Mouse (Mus musculus) frontal cortex, adult 2 months (tissue): ENCODE measurements around the gene Tmem38b. TPM values are rescaled to one million over a fixed set of nuclear protein-coding genes. Genes with fewer than 3 reads are reported as not detected.
A peak's percentile ranks its signal among the peaks of the same experiment; 100 is the strongest.
"Not testable (repeated sequence)": the region's sequence is repeated elsewhere in the genome, so short reads cannot be mapped to it uniquely, and the experiment has no call there.

ENCODE experiments used
- DNase-seq, 2 experiments: peaks; one replicate each; pipeline ENCODE4 v3.0.0; 2022; ENCODE audit warnings: low spot score in 1 of 2; ENCODE audit errors: extremely low spot score in 1 of 2
- polyA plus RNA-seq: library from polyadenylated mRNA; depleted of rRNA; stranded (reverse); fragments of >200 nt; gene quantifications from 2 replicates; pipeline ENCODE4 v1.2.3, GENCODE M21; 2012; rRNA removed

Gene Tmem38b
- 7.0 and 8.6 TPM in 2 replicates for polyA plus RNA-seq

DNA sequence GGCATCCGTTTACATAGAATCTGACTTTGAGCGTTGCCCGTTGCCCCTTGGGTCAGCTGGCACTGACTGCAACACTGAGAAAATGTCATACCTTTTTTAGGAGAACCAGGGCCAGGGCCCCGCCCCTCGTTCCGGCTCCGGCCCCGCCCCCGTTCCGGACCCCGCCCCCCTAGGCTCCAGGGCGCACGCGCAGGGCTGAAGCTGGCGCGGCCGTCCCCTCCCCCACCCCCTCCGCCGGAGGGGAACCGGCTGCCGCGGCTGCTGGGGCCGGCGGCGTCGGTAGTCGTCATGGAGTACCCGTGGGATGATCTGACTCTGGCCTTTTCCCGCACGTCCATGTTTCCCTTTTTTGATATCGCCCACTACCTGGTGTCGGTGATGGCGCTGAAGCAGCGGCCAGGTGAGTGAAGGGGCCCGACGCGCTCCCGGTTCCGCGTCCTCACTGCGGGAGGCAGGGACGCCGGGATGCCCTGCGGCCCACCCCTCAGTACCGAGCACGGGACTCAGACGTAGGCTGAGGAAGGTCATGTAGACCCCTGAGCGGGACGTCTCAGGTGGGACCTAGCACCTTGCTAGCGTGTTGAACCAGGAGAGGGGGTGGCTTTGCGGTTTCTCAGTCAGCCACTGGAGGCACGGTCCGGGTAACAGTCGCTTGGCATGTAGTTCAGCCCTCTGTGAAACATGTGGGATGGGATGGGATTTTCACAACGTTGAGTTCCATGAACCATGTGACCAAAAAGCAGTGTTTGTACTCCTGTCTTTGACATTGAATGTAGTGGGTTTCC lies at the start of gene Tmem38b:
Tmem38b (plus strand) TSS at position 225 of the 785 bp plus-strand sequence.
- DNase-seq: peak in 1 of 2 experiments; percentile 68

DNA sequence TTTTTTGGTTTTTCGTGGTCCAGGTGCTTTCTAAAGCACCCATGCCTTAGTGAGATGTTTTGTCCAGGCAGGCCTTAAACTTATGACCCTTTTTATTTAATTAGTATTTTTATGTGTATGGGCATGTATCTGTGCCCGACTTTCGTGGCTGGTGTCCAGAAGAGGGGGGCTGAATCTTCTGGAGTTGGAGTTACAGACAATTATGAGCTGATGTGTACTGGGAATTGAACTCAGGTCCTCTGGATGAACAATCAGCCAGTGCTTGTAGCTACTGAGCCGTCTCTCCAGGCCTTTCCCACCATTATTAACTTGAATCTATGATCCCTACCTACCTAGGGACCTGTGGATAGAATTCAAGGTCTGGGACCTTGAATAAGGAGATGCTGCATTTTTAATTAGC lies 44.4 kb upstream of the Tmem38b start:
- no peak for DNase-seq

DNA sequence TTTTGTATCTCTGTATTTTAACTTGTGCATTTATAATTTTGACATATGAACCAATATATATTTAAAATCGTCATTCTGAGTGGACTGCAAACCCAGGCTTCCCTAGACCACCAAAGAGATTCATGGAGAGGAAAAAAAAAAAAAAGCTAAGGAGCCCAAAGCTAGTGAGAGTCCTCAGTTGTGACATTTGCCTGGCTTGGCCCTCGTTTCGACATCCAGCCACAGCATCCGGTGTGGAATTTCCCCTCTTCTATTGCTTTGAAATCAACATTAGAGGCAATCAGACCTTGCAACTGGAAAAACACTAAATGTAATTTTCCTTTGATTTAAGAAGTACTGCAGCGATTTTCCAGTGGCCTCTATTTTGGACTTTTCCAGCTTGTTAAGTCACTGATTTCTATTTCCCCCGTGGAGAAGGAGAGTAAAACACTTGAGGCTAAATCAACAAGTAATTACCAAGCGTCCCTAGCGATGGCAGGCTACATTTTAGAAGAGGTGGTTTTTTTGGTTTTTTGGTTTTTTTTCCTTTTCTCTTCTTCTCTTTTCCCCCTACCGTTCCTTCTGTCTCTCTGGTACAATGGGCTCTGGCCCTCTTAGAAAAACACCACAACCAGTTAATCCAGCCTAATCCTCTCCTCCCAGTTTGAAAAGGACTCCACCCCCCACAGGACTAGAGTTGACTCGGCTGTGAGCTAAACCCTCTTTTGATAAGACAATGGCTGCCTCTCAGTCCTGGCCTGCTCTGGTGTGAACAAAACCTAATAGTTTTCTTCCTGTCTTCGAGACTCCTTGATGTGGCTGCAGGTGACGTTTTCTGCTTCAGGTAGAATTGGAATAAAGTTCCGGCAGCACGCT lies 43.4 kb upstream of the Tmem38b start:
- no peak for DNase-seq

DNA sequence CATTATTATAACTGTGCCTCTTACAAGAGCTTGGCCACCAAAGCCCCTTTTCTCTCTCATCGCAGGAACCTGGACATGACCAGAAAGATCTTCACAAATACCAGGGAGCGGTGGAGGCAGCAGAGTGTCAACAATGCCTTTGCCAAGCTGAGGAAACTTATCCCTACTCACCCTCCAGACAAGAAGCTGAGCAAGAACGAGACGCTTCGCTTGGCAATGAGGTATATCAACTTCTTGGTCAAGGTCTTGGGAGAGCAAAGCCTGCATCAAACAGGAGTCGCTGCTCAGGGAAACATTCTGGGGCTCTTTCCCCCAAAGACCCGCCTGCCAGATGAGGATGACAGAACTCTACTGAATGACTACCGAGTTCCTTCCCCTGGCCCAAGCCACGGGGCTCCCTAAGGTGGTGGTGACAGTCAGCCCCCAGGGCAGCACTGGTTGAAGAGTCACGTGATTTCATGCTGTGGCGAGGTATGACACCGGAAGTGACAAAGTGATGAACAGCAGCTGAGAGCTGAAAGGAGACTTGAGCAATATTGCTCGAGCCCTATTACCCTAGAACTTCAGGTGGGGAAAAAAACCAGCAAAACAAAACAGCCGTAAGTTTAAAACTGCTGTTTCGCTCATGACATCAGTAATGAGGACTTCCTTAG lies 40.0 kb upstream of the Tmem38b start:
- no peak for DNase-seq

DNA sequence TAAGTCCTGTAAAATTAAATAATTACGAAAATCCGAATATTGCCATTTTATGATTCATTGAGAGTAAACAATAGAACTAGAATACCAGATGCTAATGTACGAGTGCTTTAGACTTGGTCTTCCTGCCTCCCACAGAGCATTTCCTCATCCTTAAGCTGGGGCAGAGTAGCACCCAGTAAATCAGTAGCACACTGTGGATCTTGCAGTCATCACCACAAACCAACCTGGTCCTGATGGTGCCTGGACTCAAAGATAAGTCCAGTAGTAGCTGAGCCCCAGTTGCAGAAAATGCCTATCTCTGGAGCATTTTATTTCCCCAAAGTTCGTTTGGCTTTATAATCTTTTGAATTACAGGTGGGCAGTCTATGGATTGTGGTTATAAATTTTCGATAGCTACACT lies 39.0 kb upstream of the Tmem38b start:
- DNase-seq: no peak

DNA sequence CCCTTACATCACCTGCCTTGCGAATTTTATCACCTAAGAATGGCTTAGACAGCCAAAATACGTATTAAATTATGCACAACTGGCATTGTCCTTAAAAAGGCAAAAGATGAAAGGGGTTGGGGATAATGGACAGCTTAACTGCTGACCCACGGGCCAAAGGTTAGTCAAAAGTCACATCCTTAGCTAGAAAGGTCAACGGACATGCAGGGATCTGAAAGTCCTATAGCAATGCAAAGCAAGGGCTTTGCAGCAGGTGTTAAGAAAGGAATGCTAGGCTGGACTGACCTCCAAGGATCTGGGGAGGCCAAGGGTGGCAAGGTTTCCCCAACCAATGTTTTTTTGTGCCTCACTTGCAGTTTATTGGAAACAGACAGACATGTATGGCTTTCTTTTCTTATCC lies 36.5 kb upstream of the Tmem38b start:
- DNase-seq: no peak

DNA sequence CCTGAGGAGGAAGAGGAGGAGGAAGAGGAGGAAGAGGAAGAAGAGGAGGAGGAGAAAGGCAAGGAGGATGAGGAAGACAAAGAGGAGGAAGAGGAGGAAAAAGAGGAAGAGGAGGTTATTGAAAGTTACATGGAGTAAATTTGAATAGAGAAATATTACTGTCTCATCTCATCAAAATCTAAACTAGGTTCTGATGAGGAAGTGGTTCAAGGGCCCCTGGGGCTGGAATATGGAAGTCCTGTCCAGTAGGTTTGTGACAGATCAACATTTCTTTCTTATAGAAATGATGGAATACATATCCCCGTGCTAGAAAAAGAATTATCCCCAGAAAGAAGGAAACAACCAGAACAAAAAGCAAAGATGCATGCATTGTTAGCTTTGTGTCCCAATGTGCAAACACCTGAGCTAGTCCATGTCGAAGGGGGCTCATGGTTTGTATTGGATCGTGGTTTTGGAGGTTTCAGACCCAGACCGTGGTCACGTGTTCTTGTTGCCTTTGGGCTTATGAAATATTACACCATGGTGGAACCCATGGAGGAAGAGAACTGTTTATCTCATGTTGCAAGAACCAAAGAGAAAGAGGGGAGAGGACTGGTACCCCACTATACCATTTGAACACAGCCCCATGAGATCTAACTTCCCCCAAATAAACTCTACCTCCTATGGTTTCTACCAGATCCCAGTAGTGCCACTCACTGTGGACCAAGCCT lies 31.4 kb upstream of the Tmem38b start:
- no peak for DNase-seq

DNA sequence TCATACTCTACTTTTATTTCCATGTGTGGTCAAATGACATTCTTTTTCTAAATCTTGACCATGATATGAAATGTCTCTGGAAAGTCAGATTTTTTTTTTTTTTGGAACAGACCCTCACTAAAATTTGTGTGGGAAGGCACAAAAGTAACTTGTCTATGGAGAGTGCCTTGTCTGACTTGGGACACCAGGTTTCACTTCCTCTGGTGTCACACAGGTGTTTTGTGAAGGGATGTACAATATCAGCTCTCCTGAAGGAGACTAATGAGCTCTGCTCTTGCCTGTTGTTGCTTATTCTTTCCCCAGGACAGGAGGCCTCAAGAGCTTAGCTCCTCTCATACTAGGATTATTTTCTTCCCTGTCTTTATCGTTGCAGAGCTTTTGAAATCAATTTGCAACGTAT lies 30.8 kb upstream of the Tmem38b start:
- no peak for DNase-seq

DNA sequence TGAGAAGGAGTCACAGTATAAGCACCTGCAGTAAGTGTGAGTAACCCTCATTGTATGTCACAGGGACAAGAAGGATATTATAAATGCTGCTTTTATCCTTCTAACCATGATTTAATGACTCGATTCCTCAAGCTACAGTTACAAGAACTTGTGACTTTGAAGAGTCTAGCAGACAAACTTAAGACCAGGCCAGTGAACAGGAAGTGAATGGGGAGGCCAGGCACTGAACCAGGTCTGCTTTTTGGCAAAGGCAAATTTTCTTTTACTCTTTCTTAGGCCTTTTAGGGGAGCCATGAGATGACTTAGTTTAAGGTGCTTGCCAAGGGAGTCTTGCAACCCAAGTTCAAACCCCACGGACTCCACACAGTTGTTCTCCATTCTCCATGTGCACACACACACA lies 30.1 kb upstream of the Tmem38b start:
- no peak for DNase-seq

DNA sequence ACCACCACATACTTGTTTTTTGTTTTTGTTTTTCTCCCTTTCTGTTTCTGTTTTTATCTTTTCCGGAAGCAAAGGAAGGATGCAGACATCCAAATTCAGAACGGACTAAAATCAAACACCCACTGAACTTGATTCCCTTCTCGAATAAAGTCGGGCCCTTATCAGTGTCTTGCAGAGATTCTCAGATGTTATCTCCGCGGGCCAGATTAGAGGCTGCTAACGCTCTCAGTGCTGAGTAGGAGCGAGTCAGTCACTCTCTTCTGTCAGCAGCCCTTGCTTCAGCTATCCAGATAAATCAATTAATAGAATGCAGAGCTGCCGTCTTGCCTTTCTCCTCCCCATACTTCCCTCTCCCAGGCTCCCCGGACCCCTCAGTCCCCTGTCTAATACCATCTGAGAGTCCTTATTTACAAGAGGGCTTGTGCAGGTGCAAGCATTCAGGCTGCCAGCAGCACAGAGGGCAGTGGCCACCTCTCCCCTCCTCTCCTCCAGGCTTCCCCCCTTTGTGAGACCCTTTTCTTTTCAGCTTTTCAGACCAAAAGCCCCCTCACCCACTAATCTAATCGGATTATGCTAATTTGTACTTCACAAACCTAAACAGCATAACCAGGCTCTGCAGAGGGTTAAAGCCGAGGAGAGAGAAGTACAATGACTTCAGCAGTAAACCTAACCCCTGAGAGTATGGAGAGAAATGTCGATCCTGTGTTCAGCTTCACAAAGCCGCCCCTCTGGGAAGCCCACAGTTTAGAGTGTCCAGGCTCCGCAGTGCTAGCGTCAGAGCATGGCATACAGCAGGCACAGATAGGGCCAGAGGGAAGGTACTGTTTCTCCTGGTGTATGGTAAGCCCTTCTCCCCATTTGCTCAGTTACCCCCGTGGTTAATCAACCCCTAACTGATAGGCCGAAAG lies 28.7 kb upstream of the Tmem38b start:
- no peak for DNase-seq

DNA sequence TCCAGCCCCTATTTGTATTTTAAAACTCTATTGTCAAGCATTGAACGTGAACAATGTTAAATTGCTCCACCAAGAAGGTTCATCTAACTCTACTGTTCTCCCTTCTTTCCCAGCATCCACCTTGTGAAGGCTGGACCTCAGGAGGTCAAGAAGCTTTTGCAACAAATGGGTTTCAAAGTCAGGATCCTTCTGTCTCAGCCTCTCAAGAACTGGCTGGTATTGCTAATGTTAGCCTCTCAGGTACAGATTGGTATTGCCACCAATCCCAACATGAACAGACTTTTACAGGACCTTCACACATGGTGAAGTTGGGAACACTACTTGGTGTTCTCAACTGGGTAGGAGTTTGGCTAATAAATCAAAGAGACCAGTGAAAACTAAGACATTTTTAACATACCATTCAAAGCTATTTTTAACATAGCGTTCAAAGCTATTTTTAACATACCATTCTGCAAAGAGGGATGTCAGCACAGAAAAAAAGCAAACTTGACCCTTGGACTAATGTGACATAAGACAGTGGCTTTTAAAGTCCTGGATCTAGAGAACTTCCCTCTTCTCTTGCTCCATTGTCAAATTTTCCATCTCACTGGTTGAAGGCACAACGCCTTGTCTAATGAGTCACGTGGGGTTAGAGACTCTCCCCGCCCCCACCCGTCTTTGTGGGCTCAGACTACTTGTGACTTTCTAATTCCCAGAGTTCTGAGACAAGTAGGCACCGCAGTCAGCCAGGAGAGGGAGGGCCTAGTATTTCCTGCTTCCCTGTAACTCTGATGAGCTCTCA lies 26.8 kb upstream of the Tmem38b start:
- no peak for DNase-seq

DNA sequence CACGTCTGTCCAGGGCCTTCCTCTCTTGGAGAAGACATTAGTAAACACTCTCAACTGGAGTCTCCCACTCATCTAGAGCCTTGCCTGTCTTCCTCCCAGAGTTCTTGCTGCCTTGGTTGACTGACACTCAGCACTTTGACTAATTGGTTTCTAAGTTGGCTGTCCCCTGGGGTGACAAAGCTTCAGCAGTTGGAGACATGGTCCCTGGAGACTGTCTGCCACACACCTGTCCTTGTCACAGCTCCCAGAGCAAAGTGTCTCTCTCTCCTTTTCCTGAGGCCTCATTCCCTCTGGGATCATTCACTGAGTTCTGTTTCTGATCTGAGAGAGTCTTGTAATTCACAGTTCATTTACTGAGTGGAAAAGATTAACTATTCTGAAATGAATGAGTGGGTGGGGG lies 26.1 kb upstream of the Tmem38b start:
- no peak for DNase-seq

DNA sequence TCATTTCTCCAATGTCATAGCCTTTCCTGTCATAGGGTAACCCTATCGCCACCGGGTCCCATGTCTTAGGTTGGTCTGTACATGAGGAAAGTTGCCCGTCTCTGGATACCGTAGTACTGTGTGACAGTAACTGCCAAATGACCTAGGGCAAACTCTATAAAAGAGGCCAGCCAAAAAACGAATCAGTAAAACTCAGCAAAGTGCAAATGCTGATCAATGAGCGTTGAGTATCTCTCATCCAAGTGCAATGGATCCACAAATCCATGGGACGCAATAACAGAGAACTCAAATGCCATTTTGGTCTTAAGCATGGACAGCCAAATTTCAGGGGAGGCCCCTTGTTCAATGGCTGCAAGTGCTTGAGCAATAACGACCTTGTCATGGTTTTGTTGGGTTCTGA lies 22.2 kb upstream of the Tmem38b start:
- DNase-seq: not testable (repeated sequence)

DNA sequence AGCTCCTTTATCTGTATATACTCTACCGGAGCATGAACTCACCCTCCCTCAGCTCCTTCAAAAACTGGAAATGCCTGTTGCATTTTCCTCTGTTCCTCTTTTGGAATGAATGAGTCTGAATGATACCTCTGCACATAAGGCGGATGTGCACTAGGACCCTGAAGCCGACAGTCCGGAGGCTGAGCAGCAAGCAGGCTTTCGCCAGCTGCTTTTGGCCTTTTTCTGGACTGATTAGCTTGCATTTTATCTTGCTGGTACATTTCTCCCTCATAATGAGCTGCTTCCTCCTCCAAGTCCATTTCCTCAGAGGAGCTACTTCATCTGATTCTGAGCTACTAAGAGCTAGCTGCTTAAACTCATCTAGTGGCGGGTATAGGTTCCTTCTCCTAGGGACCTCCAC lies 19.4 kb upstream of the Tmem38b start:
- not testable (repeated sequence) for DNase-seq

DNA sequence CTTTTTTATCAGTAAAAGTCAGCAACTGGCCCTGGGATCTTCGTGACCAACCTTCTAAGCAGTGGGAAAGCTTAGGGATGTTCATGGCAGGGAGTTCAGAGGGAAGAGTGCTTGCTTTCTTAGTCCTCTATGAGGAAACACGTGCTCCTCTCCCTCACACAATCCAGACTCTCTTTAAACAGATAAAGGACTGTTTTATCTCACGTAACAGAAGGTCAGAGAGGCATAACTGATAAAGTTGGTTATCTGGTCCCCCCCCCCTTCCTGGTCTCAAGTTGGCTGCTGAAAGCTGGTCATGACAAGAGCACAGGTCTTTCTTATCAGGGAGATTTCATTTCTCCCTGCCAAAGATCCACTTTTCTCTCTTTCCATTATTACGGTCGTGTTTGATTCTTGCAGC lies 7.5 kb upstream of the Tmem38b start:
- DNase-seq: no peak

DNA sequence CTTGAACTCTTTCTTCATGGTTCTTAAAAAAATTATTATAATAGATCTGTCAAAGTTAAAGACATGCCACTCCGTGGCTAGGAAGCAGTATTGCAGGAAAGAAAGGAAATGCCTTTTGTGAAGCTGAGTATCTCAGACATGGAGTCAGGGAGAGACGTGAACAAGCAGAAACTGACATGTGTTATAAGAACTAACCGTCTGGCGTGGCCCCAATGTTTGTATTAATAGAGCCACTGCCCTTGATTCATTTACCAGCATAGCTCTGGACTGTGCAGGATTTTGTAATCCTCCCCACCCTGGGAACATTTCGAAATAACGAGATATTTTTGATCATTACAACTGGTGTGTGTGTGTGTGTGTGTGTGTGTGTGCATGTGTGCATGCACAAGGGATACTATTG lies 2.1 kb upstream of the Tmem38b start:
- no peak for DNase-seq

DNA sequence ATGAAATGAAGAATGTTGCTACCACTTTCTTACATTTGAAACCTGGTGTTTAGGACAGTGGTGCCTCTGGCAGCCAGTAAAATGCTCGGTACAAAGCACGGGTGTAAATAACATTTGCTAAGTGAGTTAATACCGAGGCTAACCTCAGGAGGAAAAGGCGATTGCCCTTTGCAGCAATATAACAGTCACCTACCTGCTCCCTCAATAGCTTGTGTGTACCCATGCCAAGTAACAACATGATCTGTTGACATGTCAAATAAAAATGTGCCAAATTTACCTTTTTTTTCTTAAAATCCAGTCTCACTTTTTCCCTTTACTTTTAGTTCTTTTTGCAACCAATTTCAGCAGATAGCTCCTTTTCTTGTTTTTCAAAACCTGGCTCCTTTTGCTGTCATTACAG lies 1.0 kb upstream of the Tmem38b start:
- no peak for DNase-seq

DNA sequence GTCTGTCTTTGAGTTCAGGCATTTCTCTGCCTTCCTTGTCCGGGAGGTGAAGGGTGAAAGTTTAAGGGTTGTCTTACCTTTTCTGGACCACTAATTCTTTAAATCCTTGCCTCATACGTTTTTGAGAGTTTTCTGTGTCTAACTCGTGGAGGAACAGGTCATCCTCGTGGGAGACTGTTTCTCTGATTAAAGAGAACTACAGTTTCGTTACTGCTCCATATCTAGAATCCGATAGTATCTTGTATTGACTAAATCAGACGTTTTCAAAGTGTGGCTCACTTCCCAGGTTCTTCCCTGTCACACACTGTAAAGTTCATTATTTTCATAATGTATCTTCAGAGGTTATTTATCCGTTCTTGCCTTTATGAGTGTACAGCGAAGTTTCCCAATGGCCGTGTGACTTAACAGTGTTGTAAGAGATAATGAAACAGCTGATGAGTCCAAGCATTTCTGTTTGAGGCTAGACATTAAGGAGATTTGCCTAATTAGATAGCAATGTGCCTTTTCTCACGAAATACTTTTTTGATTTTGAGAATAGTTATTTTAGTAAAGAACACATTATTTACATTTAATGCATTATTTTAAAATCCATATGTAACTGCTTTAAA lies 900 bp downstream of the Tmem38b start:
- DNase-seq: no peak

DNA sequence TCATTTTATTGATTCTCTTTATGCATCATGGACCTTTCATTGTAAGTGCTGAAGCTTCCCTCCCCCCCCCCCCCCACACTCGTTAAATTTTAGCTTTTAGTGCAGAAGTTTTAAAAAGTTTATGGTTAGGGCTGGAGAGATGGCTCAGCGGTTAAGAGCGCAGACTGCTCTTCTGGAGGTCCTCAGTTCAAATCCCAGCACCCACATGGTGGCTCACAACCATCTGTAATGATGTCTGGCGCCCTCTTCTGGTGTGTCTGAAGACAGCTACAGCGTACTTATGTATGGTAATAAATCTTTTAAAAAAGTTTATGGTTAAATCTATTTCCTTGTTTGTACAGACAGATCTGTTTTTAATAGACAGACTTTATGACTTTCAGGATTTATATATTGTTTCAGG lies 2.0 kb downstream of the Tmem38b start:
- DNase-seq: no peak
